Mouse (Mus musculus) midbrain, embryonic 10.5 days (tissue): ENCODE data around the gene Gm9833. TPM values are rescaled to one million over a fixed set of nuclear protein-coding genes. Genes with fewer than 3 reads are reported as not detected.

Experiments
- DNase-seq: peaks from one replicate; pipeline ENCODE4 v3.0.0-alpha.2; 2017; ENCODE audit warnings: low spot score
- H3K27ac ChIP-seq: fragments of 300-500 bp; sonication (generic); replicated peaks from 2 replicates; pipeline ENCODE4 v1.5.1; 2016; ENCODE audit warnings: mild to moderate bottlenecking
- H3K27me3 ChIP-seq: fragments of 300-500 bp; sonication (generic); 2 replicates; pipeline ENCODE4 v1.6.1; 2016; ENCODE audit warnings: low read depth, mild to moderate bottlenecking; ENCODE audit not compliant: poor library complexity, severe bottlenecking
- H3K36me3 ChIP-seq: fragments of 300-500 bp; sonication (generic); 2 replicates; pipeline ENCODE4 v1.6.1; 2016; ENCODE audit warnings: mild to moderate bottlenecking, moderate library complexity
- H3K4me1 ChIP-seq: fragments of 300-500 bp; sonication (generic); 2 replicates; pipeline ENCODE4 v1.6.1; 2016
- H3K4me3 ChIP-seq: fragments of 300-500 bp; sonication (generic); 2 replicates; pipeline ENCODE4 v1.5.1; 2016; ENCODE audit warnings: mild to moderate bottlenecking, moderate library complexity
- H3K9me3 ChIP-seq: fragments of 300-500 bp; sonication (generic); replicated peaks from 2 replicates; pipeline ENCODE4 v1.6.1; 2016; ENCODE audit warnings: mild to moderate bottlenecking
- WGBS: fragments of 180-500 bp; shearing (Covaris S2); methylation state at CpG from one replicate; pipeline ENCODE4 v1.1.7; 2016; 5-methylcytosine and 5-hydroxymethylcytosine counted together
- polyA plus RNA-seq: library from polyadenylated mRNA; unstranded; fragments of >200 nt; fragmentation: Nextera tagmentation; extraction: Ambion mirVana; gene quantifications from 2 replicates; pipeline ENCODE4 v1.2.1, GENCODE M21; 2016

Gene Gm9833
- polyA plus RNA-seq, 1 experiment from 2014 or later: 5.8 TPM

DNA sequence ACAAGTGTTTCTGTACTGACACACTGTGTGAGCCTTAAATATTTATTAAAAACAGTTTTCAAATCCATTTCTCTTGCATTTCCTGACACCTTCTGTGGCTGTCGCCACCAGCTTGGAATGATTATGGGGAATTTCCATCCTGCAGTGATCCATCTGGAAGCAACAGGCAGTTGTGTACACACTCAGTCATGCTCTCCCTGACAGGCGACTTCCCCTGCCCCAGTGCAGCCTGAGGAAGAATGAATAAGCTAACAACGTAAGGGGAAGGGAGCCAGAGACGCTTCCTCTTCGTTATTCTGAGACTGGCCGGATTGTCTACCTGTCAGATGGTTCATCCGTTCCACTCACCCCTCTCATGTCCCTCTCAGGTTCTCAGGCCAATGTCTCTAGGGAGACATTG is 4.6 kb downstream of the Gm9833 start:
- 65% methylated on average over 7 of the region's 7 CpGs for WGBS
- no peaks in the 10 kb centered on the region for H3K36me3 ChIP-seq
- no peaks in the 10 kb centered on the region for H3K9me3 ChIP-seq
- DNase-seq: no peak
- no peaks in the 10 kb centered on the region for H3K4me1 ChIP-seq
- H3K27me3 ChIP-seq: peaks cover 7% of the 10 kb centered on the region; the same call in 1 of the 2 replicates
- H3K27ac ChIP-seq: no peak overlapping the region
- H3K4me3 ChIP-seq: no peak overlapping the region

DNA sequence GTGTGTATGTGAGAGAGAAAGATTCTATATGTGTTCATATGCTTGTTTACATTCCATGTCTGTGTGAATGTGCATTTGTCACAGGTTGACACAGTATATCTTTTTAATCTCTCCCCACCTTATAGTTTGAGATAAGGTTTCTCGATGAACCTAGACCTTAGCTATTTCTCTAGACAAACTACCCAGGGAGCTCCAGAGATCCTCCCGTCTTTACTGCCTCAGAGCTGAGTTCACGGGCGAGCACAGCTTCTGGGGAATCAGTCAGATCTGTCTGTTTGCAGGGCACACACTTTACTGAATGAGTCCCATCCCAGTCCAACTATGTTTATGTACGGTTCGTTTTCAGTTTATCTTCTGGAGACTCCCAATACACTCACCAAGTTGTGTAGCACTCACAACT is 5.0 kb downstream of the Gm9833 start:
- Histone ChIP-seq H3K9me3 (no peaks in the 10 kb centered on the region), H3K27me3 (0 out of 2 replicates have a peak, but pooled peaks cover 4% of the 10 kb centered on the region), H3K4me1 (no peaks in the 10 kb centered on the region), H3K4me3 (no peak overlapping the region), H3K27ac (no peak overlapping the region), H3K36me3 (no peaks in the 10 kb centered on the region)
- 78% methylated on average over 6 of the region's 6 CpGs for WGBS
- no peak for DNase-seq

DNA sequence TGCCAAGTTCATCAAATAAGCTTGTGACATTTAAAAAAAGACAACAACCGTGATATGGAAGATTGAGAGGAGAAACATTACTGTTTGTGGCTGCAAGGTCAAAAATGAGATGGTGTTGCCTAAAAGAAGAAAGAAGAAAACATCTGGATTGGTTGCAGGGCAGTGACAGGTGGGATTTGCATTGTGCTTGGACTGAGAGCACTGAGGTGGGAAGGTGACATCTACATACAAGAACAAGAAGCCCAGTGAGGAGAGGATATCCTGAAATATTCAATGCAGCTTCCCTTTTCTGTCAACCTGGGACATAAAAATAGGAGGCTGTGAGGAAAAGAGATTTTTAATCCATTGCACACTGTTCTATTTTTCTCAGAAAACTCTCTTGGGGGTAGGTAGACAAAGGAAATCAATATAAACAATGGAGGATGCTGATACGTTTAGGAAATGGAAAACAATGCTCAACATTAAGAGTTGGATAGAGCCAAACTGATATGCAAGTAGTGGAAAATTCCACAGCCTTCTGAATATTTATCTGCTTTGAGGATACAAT is 7.2 kb downstream of the Gm9833 start:
- H3K4me1 ChIP-seq: no peaks in the 10 kb centered on the region
- DNase-seq: no peak
- no peak overlapping the region for H3K27ac ChIP-seq
- H3K4me3 ChIP-seq: no peak overlapping the region
- no peaks in the 10 kb centered on the region for H3K9me3 ChIP-seq
- H3K36me3 ChIP-seq: no peaks in the 10 kb centered on the region
- no peaks in the 10 kb centered on the region for H3K27me3 ChIP-seq
- 87% methylated on average over 2 of the region's 2 CpGs for WGBS

DNA sequence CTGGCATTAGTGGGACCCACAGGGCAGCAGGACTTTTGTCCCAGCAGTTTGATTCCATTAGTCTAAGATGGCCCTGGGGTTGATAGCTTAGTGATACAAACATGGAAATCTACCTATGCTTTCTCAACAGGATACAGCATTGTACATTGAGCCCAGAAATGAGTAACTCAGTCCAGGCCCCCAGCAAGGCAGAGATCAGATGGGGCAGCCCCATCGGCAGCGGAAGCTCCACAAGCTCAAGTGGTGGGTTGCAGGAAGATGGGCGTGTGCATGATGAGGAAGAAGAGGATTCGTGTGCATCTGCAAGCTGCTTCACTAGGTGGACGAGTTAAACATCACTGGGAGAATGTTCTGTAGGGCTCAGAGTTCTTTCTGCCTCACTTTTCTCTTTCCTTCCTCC is 11.8 kb downstream of the Gm9833 start:
- Histone ChIP-seq H3K4me3 (no peak overlapping the region), H3K36me3 (no peaks in the 10 kb centered on the region), H3K9me3 (no peaks in the 10 kb centered on the region), H3K4me1 (no peaks in the 10 kb centered on the region), H3K27ac (no peak overlapping the region), H3K27me3 (no peaks in the 10 kb centered on the region)
- no peak for DNase-seq
- 91% methylated on average over 5 of the region's 5 CpGs for WGBS

DNA sequence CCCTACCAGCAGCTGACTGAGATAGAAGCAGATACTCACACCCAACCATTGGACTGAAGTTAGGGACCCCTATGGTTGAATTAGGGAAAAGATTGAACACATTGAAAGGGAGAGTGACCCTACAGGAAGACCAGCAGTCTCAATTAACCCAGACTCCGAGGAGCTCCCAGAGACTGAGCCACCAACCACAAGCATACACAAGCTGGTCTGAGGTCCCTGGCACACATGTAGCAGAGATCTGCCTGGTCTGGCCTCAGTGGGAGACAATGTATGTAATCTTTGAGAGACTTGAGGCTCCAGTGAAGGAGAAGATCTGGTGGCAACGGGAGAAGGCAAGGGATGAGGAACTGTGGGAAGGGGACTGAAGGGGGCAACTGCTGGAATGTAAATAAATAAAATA is 23.7 kb downstream of the Gm9833 start:
- Histone ChIP-seq H3K27ac (no peak overlapping the region), H3K4me1 (no peaks in the 10 kb centered on the region), H3K36me3 (no peaks in the 10 kb centered on the region), H3K9me3 (no peaks in the 10 kb centered on the region), H3K27me3 (no peaks in the 10 kb centered on the region), H3K4me3 (no peak overlapping the region)
- DNase-seq: no peak
- WGBS: 84% methylated on average over 2 of the region's 2 CpGs

DNA sequence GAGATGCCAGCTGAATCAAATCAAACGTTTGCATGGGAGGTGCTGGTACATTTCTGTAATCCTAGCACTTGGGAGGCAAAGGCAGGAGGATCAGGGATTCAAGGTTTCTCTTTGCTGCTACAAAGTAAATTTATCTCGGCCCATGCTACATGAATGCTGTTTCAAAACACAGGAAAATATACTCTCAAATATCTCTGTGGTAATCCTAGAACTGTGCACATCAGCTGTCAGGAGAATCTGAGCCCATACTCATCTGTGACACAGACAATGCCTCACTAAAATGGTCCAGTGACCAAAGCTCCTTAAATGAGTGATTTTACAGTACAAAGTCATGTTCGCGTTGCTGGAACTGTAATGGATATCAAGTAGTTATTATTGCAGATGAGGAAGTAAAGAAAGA is 24.3 kb downstream of the Gm9833 start:
- H3K27ac ChIP-seq: no peak overlapping the region
- no peak for DNase-seq
- WGBS: 86% methylated on average over 4 of the region's 4 CpGs

DNA sequence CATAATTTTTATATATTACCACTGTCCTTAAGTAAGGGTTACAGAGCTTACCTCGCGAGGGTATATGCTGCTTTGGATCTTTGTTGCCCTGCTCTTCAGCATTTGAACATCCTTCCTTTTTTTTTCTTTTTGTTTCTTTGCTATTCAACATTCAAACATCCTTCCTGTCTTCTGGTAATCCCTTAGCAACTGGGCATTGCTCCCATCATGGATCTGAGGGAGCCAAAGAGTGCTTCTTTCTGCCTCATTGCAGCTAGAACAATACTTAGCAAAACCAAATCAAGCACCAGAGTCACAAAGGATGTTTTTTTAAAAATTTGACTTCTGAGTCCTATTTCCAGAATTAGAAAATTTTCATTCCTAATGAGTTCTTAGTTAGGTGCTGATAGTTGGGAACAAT is 24.8 kb downstream of the Gm9833 start:
- H3K4me1 ChIP-seq: no peaks in the 10 kb centered on the region
- H3K36me3 ChIP-seq: no peaks in the 10 kb centered on the region
- 78% methylated on average over 2 of the region's 2 CpGs for WGBS
- DNase-seq: no peak
- no peak overlapping the region for H3K4me3 ChIP-seq
- H3K27me3 ChIP-seq: no peaks in the 10 kb centered on the region
- no peak overlapping the region for H3K27ac ChIP-seq
- H3K9me3 ChIP-seq: no peaks in the 10 kb centered on the region

More for the DNA sequence above, 24.3 kb downstream of the Gm9833 start:
- Histone ChIP-seq H3K9me3 (no peaks in the 10 kb centered on the region), H3K36me3 (no peaks in the 10 kb centered on the region), H3K27me3 (no peaks in the 10 kb centered on the region), H3K4me1 (no peaks in the 10 kb centered on the region), H3K4me3 (no peak overlapping the region)

DNA sequence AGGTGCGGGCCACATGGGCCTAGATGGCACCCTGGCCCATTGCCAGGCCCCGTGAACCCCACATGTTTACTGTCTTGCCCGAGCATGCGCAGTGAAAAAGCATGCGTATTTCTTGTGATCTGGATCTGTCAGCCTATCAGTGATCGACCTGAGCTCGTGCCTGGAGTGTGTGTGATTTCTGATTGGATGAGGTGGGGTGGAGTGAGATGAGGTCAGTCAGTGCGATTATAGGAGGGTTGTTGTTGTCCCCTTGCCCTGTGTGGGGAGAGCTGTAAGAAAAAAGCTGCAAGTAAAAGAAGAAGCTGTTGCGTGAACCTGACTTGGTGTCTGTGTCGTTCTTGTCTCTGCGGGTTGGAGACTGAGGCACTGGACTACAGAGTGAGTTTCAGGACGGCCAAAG is 28.6 kb downstream of the Gm9833 start:
- H3K4me1 ChIP-seq: no peaks in the 10 kb centered on the region
- 95% methylated on average over 12 of the region's 12 CpGs for WGBS
- no peaks in the 10 kb centered on the region for H3K27me3 ChIP-seq
- H3K36me3 ChIP-seq: no peaks in the 10 kb centered on the region
- no peaks in the 10 kb centered on the region for H3K9me3 ChIP-seq
- no peak overlapping the region for H3K4me3 ChIP-seq
- H3K27ac ChIP-seq: no peak overlapping the region
- DNase-seq: no peak

DNA sequence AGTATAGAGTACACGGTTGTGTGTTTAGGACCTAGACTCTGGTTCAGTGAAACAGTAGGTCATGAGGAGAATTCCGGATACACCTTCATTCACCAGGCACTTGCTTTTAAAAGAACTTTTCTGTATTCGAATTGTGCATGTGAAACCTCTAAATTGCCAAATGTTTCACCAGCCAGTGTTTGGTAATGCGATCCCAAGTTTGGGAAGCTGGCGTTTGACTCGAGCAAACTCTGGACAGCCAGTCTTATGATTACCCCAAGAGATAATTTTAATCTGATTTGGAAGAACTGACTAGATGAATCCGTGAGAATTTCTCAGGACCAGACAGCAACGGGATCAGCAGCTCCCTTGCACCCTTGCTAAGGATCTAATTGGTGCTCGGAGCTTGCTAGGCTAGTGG is 33.3 kb downstream of the Gm9833 start:
- WGBS: 90% methylated on average over 9 of the region's 9 CpGs
- H3K36me3 ChIP-seq: no peaks in the 10 kb centered on the region
- H3K27ac ChIP-seq: no peak overlapping the region
- no peaks in the 10 kb centered on the region for H3K4me1 ChIP-seq
- no peaks in the 10 kb centered on the region for H3K27me3 ChIP-seq
- no peak for DNase-seq
- H3K9me3 ChIP-seq: no peaks in the 10 kb centered on the region
- H3K4me3 ChIP-seq: no peak overlapping the region

DNA sequence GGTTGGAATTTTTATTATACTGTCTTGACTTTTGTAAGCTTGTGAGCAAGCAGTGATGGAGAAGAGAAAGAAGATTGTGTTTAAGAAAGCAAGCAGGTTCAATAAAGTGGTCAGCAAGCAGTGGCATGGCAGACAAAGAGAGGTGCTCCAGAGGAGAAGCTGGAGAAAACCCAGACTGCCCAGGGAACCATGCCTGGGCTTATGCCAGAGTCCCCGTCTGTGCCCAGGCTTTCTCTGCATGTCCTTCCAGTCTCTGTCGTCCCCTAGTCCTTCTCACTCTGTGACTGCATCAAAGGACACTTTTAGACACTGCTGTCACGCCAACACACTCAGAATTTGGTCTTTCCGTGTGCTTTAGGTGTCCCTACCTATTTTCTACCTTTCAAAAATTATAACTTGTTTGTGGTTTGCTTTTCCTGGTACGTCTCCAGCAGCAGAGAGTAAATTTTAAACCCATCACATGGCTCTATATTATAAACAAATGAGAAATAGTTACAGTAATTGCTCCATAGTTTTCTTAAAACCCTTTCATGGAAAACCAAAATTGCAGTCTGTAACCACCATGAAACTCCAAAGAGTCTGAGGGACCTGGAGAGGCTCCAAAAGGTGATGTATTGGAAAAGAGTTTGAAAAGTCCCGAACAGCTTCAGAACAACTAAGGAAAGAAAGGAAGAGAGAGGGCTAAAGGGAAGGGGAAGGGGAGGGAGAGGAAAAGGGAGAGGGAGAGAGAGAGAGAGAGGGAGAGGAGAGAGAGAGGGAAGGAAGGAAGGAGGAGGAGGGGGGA is 34.2 kb downstream of the Gm9833 start:
- Histone ChIP-seq H3K9me3 (no peaks in the 10 kb centered on the region), H3K4me3 (no peak overlapping the region), H3K36me3 (no peaks in the 10 kb centered on the region), H3K4me1 (no peaks in the 10 kb centered on the region), H3K27me3 (no peaks in the 10 kb centered on the region), H3K27ac (no peak overlapping the region)
- WGBS: 81% methylated on average over 6 of the region's 6 CpGs
- no peak for DNase-seq

DNA sequence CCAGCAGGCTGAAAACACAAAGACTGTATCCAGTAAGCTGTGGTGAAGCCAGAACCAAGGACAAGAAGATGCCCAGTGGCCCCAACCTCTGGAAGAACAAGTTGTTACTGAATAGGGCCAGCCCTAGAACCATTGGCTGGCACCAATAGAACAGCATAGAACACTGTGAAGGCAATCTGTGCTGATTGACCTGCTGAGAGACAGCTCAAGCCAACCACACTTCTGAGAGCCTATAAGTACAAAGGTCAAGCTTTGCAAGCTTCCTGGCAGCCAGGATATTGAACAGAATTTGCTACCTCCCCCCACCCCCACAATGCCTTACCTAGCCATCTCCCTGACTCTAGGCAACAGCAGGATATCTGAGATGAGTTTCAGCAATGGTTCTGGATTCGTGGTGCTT is 35.7 kb downstream of the Gm9833 start:
- Histone ChIP-seq H3K9me3 (no peaks in the 10 kb centered on the region), H3K27ac (no peak overlapping the region), H3K4me1 (no peaks in the 10 kb centered on the region), H3K36me3 (no peaks in the 10 kb centered on the region), H3K27me3 (no peaks in the 10 kb centered on the region), H3K4me3 (no peak overlapping the region)
- whole genome bisulfite sequencing: 83% methylated on average over 1 of the region's 1 CpGs
- no peak for DNase-seq

DNA sequence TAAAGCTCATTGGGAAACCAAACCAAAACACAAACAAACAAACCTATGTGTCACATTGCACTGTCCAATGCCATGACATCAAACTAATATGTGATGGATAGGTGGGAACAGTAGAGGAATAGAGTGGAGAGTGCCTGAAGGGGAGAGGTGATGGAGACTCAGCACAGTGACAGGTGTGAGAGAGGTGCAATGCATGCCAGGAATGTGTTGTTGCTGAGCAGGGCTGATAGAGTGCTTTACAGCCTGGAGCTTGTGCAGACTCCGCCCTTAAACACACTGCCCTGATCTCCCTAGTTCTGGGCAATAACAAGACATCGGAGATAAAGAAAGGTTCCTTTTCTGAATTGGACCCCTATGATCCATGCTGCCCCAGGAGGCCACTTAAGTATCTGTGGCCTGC is 36.2 kb downstream of the Gm9833 start:
- H3K4me3 ChIP-seq: no peak overlapping the region
- no peaks in the 10 kb centered on the region for H3K4me1 ChIP-seq
- H3K9me3 ChIP-seq: no peaks in the 10 kb centered on the region
- WGBS: 90% methylated on average over 2 of the region's 2 CpGs
- H3K36me3 ChIP-seq: no peaks in the 10 kb centered on the region
- no peaks in the 10 kb centered on the region for H3K27me3 ChIP-seq
- H3K27ac ChIP-seq: no peak overlapping the region
- no peak for DNase-seq

DNA sequence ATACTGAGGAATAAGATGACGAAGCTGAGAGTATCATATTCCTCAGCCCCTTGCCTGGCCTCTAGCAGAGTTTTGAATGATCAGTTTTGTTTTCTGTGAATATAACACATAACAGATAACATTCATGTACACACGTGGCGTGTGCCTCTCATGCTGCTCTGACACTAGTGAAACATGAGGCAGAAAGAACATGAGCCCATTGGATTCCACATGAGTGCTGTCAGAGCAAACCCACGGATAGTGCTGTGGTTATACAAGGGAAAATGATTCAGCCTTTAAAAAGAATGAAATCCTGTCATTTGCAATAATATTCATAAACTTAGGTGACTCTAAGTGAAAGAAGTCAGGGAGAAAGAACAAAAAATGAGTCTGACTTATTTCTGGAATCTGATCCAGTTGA is 37.4 kb downstream of the Gm9833 start:
- WGBS: 82% methylated on average over 4 of the region's 4 CpGs

More for the DNA sequence above, 37.4 kb downstream of the Gm9833 start:
- H3K9me3 ChIP-seq: no peaks in the 10 kb centered on the region
- no peaks in the 10 kb centered on the region for H3K27me3 ChIP-seq
- no peak for DNase-seq
- no peak overlapping the region for H3K4me3 ChIP-seq
- H3K27ac ChIP-seq: no peak overlapping the region
- H3K4me1 ChIP-seq: no peaks in the 10 kb centered on the region
- no peaks in the 10 kb centered on the region for H3K36me3 ChIP-seq
